Mouse (Mus musculus) CH12.LX (cell line): Measurements from ENCODE around the gene Klrb1b. TPM values are rescaled to one million over a fixed set of nuclear protein-coding genes. Genes with fewer than 3 reads are reported as not detected.

Experiments
- DNase-seq: peaks from one replicate; pipeline ENCODE4 v3.0.0-alpha.2; 2013; ENCODE audit errors: extremely low read depth
- H3K27ac ChIP-seq: 2 replicates; pipeline ENCODE4 v1.5.1; 2012; ENCODE audit warnings: low read depth, mild to moderate bottlenecking, control low read depth, moderate library complexity; ENCODE audit not compliant: insufficient read depth
- H3K27me3 ChIP-seq: replicated peaks from 2 replicates; pipeline ENCODE3; 2012; ENCODE audit warnings: inconsistent platforms
- H3K36me3 ChIP-seq, 2 experiments: replicated peaks in 1 of 2; 2 replicates each; pipeline versions ENCODE3 to v1.6.1; 2012; ENCODE audit warnings: inconsistent platforms in 1 of 2, low read length in 1 of 2, mild to moderate bottlenecking in 1 of 2, mixed read lengths in 1 of 2, moderate library complexity in 1 of 2; ENCODE audit not compliant: control insufficient read depth in 1 of 2, insufficient read depth in 1 of 2
- H3K4me1 ChIP-seq, 2 experiments: 2 replicates each; pipeline ENCODE4 v1.6.1; 2012; ENCODE audit warnings: inconsistent platforms in 1 of 2, moderate library complexity in 1 of 2; ENCODE audit not compliant: insufficient read depth in 2 of 2, control insufficient read depth in 1 of 2
- H3K4me2 ChIP-seq: 2 replicates; pipeline ENCODE4 v1.6.1; 2012; ENCODE audit warnings: low read depth, mild to moderate bottlenecking, control low read depth; ENCODE audit not compliant: poor library complexity, insufficient read depth, severe bottlenecking
- H3K4me3 ChIP-seq, 3 experiments: fragments of 150-350 bp in 1 of 3; sonication (generic) in 1 of 3; replicated peaks in 1 of 3; 2 replicates each; pipeline versions ENCODE3 to v1.5.1; 2011 to 2012; ENCODE audit warnings: low read depth in 2 of 3, low read length in 2 of 3, mild to moderate bottlenecking in 2 of 3, moderate library complexity in 2 of 3, control low read depth in 1 of 3, improper control_type of control experiment in 1 of 3, inconsistent platforms in 1 of 3, mixed read lengths in 1 of 3; ENCODE audit not compliant: poor library complexity in 1 of 3
- H3K79me2 ChIP-seq: replicated peaks from 2 replicates; pipeline ENCODE4 v1.6.1; 2012; ENCODE audit warnings: mild to moderate bottlenecking, moderate library complexity; ENCODE audit not compliant: control insufficient read depth, poor library complexity, insufficient read depth, severe bottlenecking; ENCODE audit errors: extremely low read depth
- H3K9ac ChIP-seq: 2 replicates; pipeline ENCODE4 v1.6.1; 2012; ENCODE audit warnings: low read depth, mild to moderate bottlenecking, control low read depth, moderate library complexity; ENCODE audit not compliant: insufficient read depth
- H3K9me3 ChIP-seq: replicated peaks from 2 replicates; pipeline ENCODE3; 2012; ENCODE audit warnings: low read length, inconsistent platforms, mixed read lengths
- CTCF ChIP-seq, 2 experiments: IDR thresholded peaks in 1 of 2; conservative IDR thresholded peaks in 1 of 2; 2 replicates each; pipeline ENCODE4 v1.5.1; 2011 to 2012; ENCODE audit warnings: low read depth in 2 of 2, low read length in 2 of 2, improper control_type of control experiment in 1 of 2, inconsistent platforms in 1 of 2, mild to moderate bottlenecking in 1 of 2, moderate library complexity in 1 of 2
- ELF1 ChIP-seq: IDR thresholded peaks from 2 replicates; pipeline ENCODE4 v1.6.1; 2014; ENCODE audit warnings: low read depth, mild to moderate bottlenecking, inconsistent platforms, low read length, improper control_type of control experiment
- EP300 ChIP-seq: IDR thresholded peaks from 2 replicates; pipeline ENCODE4 v1.6.1; 2011; ENCODE audit warnings: low read length, improper control_type of control experiment
- HCFC1 ChIP-seq: IDR thresholded peaks from 2 replicates; pipeline ENCODE4 v1.6.1; 2012; ENCODE audit warnings: low read depth, mild to moderate bottlenecking, inconsistent platforms, low read length, improper control_type of control experiment
- IRF4 ChIP-seq: IDR thresholded peaks from 2 replicates; pipeline ENCODE4 v1.6.1; 2014; ENCODE audit warnings: low read depth, mild to moderate bottlenecking, inconsistent platforms, low read length, improper control_type of control experiment
- JUND ChIP-seq: conservative IDR thresholded peaks from 2 replicates; pipeline ENCODE4 v1.6.1; 2011; ENCODE audit warnings: low read depth, low read length, improper control_type of control experiment
- MAFK ChIP-seq: IDR thresholded peaks from 2 replicates; pipeline ENCODE4 v1.6.1; 2011; ENCODE audit warnings: low read length, improper control_type of control experiment; ENCODE audit not compliant: insufficient replicate concordance
- MAX ChIP-seq: IDR thresholded peaks from 2 replicates; pipeline ENCODE4 v1.6.1; 2011; ENCODE audit warnings: low read length, improper control_type of control experiment
- MEF2A ChIP-seq: IDR thresholded peaks from 2 replicates; pipeline ENCODE4 v1.6.1; 2014; ENCODE audit warnings: low read depth, mild to moderate bottlenecking, inconsistent platforms, low read length, improper control_type of control experiment, borderline replicate concordance
- MYC ChIP-seq: IDR thresholded peaks from 2 replicates; pipeline ENCODE4 v1.6.1; 2011; ENCODE audit warnings: low read depth, mild to moderate bottlenecking, improper control_type of control experiment, low read length
- NELFE ChIP-seq: IDR thresholded peaks from 2 replicates; pipeline ENCODE4 v1.6.1; 2011; ENCODE audit warnings: low read depth, low read length, improper control_type of control experiment
- NRF1 ChIP-seq: IDR thresholded peaks from 2 replicates; pipeline ENCODE4 v1.6.1; 2014; ENCODE audit warnings: low read depth, mild to moderate bottlenecking, inconsistent platforms, low read length, improper control_type of control experiment, moderate library complexity
- PAX5 ChIP-seq: IDR thresholded peaks from 2 replicates; pipeline ENCODE4 v1.6.1; 2012; ENCODE audit warnings: low read length, inconsistent platforms, mixed read lengths
- POLR2A ChIP-seq: IDR thresholded peaks from 2 replicates; pipeline ENCODE4 v1.6.1; 2011; ENCODE audit warnings: low read depth, mild to moderate bottlenecking, improper control_type of control experiment, low read length
- POLR2AphosphoS2 ChIP-seq: IDR thresholded peaks from 2 replicates; pipeline ENCODE4 v1.6.1; 2011; ENCODE audit warnings: low read depth, low read length, improper control_type of control experiment
- RAD21 ChIP-seq: IDR thresholded peaks from 2 replicates; pipeline ENCODE4 v1.6.1; 2011; ENCODE audit warnings: low read depth, mild to moderate bottlenecking, low read length, improper control_type of control experiment, moderate library complexity
- RCOR1 ChIP-seq: conservative IDR thresholded peaks from 2 replicates; pipeline ENCODE4 v1.6.1; 2012; ENCODE audit warnings: low read depth, mild to moderate bottlenecking, inconsistent platforms, low read length, improper control_type of control experiment
- SMC3 ChIP-seq: IDR thresholded peaks from 2 replicates; pipeline ENCODE4 v1.6.1; 2011; ENCODE audit warnings: low read depth, low read length, improper control_type of control experiment
- TBP ChIP-seq: conservative IDR thresholded peaks from 2 replicates; pipeline ENCODE4 v1.6.1; 2011; ENCODE audit warnings: low read depth, low read length, improper control_type of control experiment
- TCF12 ChIP-seq: IDR thresholded peaks from 2 replicates; pipeline ENCODE4 v1.6.1; 2014; ENCODE audit warnings: low read depth, mild to moderate bottlenecking, inconsistent platforms, low read length, improper control_type of control experiment
- UBTF ChIP-seq: IDR thresholded peaks from 2 replicates; pipeline ENCODE4 v1.6.1; 2012; ENCODE audit warnings: low read depth, mild to moderate bottlenecking, inconsistent platforms, low read length, improper control_type of control experiment, moderate library complexity
- USF2 ChIP-seq: conservative IDR thresholded peaks from 2 replicates; pipeline ENCODE4 v1.6.1; 2011; ENCODE audit warnings: low read depth, low read length, improper control_type of control experiment
- ZNF384 ChIP-seq: IDR thresholded peaks from 2 replicates; pipeline ENCODE4 v1.6.1; 2012; ENCODE audit warnings: low read depth, low read length, improper control_type of control experiment, inconsistent platforms
- dilution Hi-C: fragments of 300-500 bp; cut with MboI; formaldehyde crosslinking; loops from 2 replicates; pipeline ENCODE4 v1.14.3; 2020; ENCODE audit warnings: low sequenced_read_pairs; ENCODE audit not compliant: extremely low pct_unique_long_range_greater_than_20kb, extremely low pct_ligation_motif_present
- in situ Hi-C: fragments of 300-500 bp; cut with MboI; formaldehyde crosslinking; loops from 3 replicates; pipeline ENCODE4 v1.14.3; 2019; ENCODE audit warnings: low sequenced_read_pairs, low pct_ligation_motif_present, low pct_unique_long_range_greater_than_20kb, mixed read lengths
- polyA plus RNA-seq: library from polyadenylated mRNA; unstranded; fragments of >175 nt; gene quantifications from 2 replicates; pipeline ENCODE4 v1.2.1, GENCODE M21; 2012; ENCODE audit warnings: low read depth; ENCODE audit not compliant: insufficient read length
- total RNA-seq, 2 experiments: library from RNA; depleted of rRNA; stranded (reverse); fragments of 300-350 nt in 1 of 2; fragments of >200 nt in 1 of 2; gene quantifications; 2 replicates each; pipeline ENCODE4 v1.2.3; 2012 to 2014

The Klrb1b gene
- total and polyA plus RNA-seq, 3 experiments = not detected

GRCm38 (mm10) chr6:128845998-128846542 lies 19.9 kb upstream of the Klrb1b start:
- Histone ChIP-seq H3K9ac (no peak overlapping the region), H3K27ac (no peak overlapping the region), H3K4me1 (peaks cover 3 to 34% of the 10 kb centered on the region in 2 experiments), H3K4me2 (no peak overlapping the region), H3K79me2 (peaks cover 3% of the 10 kb centered on the region; the same call in 1 of the 2 replicates), H3K27me3 (no peaks in the 10 kb centered on the region), H3K36me3 (peaks cover 23 to 37% of the 10 kb centered on the region in 2 experiments), H3K4me3 (no peak overlapping the region), H3K9me3 (no peaks in the 10 kb centered on the region)
- in situ Hi-C loops = loop anchor here (5.0 to 25.0 kb wide), 2 partner anchors 406 to 516 kb away; no protein-coding TSS in a partner anchor
- TF ChIP-seq UBTF = no peak
- TF ChIP-seq POLR2A = peak; percentile 27; the same call in 1 of the 2 replicates
- no peak for TF ChIP-seq EP300
- 0 out of 4 replicates have a peak, but pooled peaks of 1 of the 2 experiments have one; percentile 32 for TF ChIP-seq CTCF (conservative IDR thresholded peaks at IDR 0.05 in 1 of 2, IDR thresholded peaks at IDR 0.05 in 1 of 2; ENCODE audit: low read depth in 2 of 2, low read length in 2 of 2)
- no peak for TF ChIP-seq HCFC1
- no peak for TF ChIP-seq RCOR1
- no peak for TF ChIP-seq MAX
- TF ChIP-seq TBP = peak; percentile 97
- TF ChIP-seq PAX5 = no peak
- no peak for TF ChIP-seq JUND
- dilution Hi-C loops = no loop called here
- DNase-seq = peak; percentile 38

- H3K27ac ChIP-seq = peak overlapping the region; percentile 86
- H3K4me2 ChIP-seq = peak overlapping the region; percentile 34; the same call in 1 of the 2 replicates
- in situ Hi-C loops (loop anchor here (5.0 to 25.0 kb wide), 2 partner anchors 407 to 517 kb away; no protein-coding TSS in a partner anchor), dilution Hi-C loops (no loop called here)
- no peaks in the 10 kb centered on the region for H3K27me3 ChIP-seq
- peaks cover 3 to 29% of the 10 kb centered on the region in 2 experiments for H3K4me1 ChIP-seq
- no peaks in the 10 kb centered on the region; the same call in 1 of the 2 replicates for H3K79me2 ChIP-seq
- H3K4me3 ChIP-seq = peak overlapping the region; percentile 17 to 36 (median 27)
- TF ChIP-seq USF2 (no peak), TBP (0 out of 2 replicates have a peak, but pooled peaks have one; percentile 47), TCF12 (peak; percentile 53; the same call in 1 of the 2 replicates), ZNF384 (peak; percentile 82), RAD21 (peak; percentile 42), CTCF (conservative IDR thresholded peaks at IDR 0.05 in 1 of 2, IDR thresholded peaks at IDR 0.05 in 1 of 2; ENCODE audit: low read depth in 2 of 2, low read length in 2 of 2) (peak; percentile 96 to 100), MEF2A (no peak; the same call in 1 of the 2 replicates), SMC3 (peak; percentile 70), NRF1 (peak; percentile 9; the same call in 1 of the 2 replicates), ELF1 (peak; percentile 60; the same call in 1 of the 2 replicates), MYC (peak; percentile 35; the same call in 1 of the 2 replicates), MAFK (0 out of 2 replicates have a peak, but pooled peaks have one; percentile 12), JUND (no peak), HCFC1 (no peak), NELFE (peak; percentile 44; the same call in 1 of the 2 replicates), IRF4 (peak; percentile 36; the same call in 1 of the 2 replicates), POLR2AphosphoS2 (peak; percentile 69; the same call in 1 of the 2 replicates)
- peak; percentile 96 for DNase-seq
- H3K36me3 ChIP-seq = peaks cover 23 to 32% of the 10 kb centered on the region in 2 experiments
- H3K9ac ChIP-seq = peak overlapping the region; percentile 46
- no peaks in the 10 kb centered on the region for H3K9me3 ChIP-seq
These were observed 19.3 kb upstream of the Klrb1b start for GRCm38 (mm10) chr6:128845319-128845979.
